20 mouse cellular contexts compared by ENCODE assay signal in the genomic region with DNA sequence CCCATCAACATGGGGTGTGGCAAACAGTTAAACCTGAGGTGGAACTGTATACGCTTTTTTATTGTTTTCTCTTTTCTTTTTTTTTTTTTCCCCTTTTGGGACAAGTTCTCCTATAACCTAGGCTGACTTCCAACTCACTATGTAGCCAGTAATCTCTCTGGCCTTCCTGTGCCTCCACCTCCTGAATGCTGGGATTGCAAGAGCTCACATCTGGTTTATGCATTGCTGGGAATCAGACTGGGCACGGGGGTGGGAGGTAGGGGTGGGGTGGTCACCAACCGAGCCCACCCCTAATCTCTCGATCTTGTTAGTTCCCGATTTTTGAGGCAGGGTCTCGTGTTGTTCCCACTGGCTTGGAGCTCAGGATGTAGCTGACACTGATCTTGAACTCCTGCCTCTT. TPM values are rescaled to one million over a fixed set of nuclear protein-coding genes. Genes with fewer than 3 reads are reported as not detected.
"Had no signal": no experiment of that assay in that cellular context is flagged by ENCODE, and none has a peak within 500 bp of the region (broad histone marks: within the 10 kb centered on the region; RNA-seq: fewer than 3 reads in every experiment).

No protein-coding gene starts in this region.

- DNase-seq: lung, adult 2 months; lung, postnatal 14 days; lung, postnatal 36 days; right cerebral cortex, postnatal 14 days; thymus, adult 2 months; thymus, postnatal 25 days; thymus, postnatal 4 days had no signal

- H3K4me3 ChIP-seq: lung, embryonic 15.5 days; midbrain, embryonic 13.5 days; midbrain, embryonic 15.5 days; neural tube, embryonic 12.5 days; stomach, embryonic 15.5 days had no signal

- H3K9ac ChIP-seq: lung, embryonic 15.5 days; midbrain, embryonic 13.5 days; midbrain, embryonic 15.5 days; neural tube, embryonic 12.5 days; stomach, embryonic 15.5 days had no signal

- H3K36me3 ChIP-seq: lung, embryonic 15.5 days; midbrain, embryonic 13.5 days; midbrain, embryonic 15.5 days; neural tube, embryonic 12.5 days; stomach, embryonic 15.5 days had no signal

- H3K27me3 ChIP-seq: lung, embryonic 15.5 days; megakaryocyte, embryonic 14.5 days; midbrain, embryonic 15.5 days; neural tube, embryonic 12.5 days; stomach, embryonic 15.5 days had no signal

- H3K9me3 ChIP-seq: lung, embryonic 15.5 days; megakaryocyte, embryonic 14.5 days; midbrain, embryonic 13.5 days; midbrain, embryonic 15.5 days; neural tube, embryonic 12.5 days; stomach, embryonic 15.5 days had no signal

- H3K4me2 ChIP-seq: lung, embryonic 15.5 days; midbrain, embryonic 11.5 days; midbrain, embryonic 13.5 days; midbrain, embryonic 15.5 days; neural tube, embryonic 12.5 days; stomach, embryonic 15.5 days had no signal

- H3K27ac ChIP-seq: lung, embryonic 15.5 days; macrophage; midbrain, embryonic 13.5 days; midbrain, embryonic 15.5 days; neural tube, embryonic 12.5 days; stomach, embryonic 15.5 days; stomach, postnatal 0 days had no signal

- ATAC-seq: lung, postnatal 0 days; midbrain, embryonic 13.5 days; midbrain, embryonic 15.5 days had no signal

RNA-seq across cellular contexts. Expression of gene Gm42878, which starts 44.6 kb away (rescaled TPM):
- polyA plus RNA-seq: lung, embryonic 15.5 days; lung, postnatal 0 days; midbrain, embryonic 11.5 days; midbrain, embryonic 13.5 days; midbrain, embryonic 15.5 days; midbrain, postnatal 0 days; neural tube, embryonic 12.5 days; neural tube, embryonic 14.5 days; spleen, adult 2 months; stomach, embryonic 15.5 days; stomach, postnatal 0 days; thymus, adult 2 months had no signal
